Mouse (Mus musculus): ENCODE results near the gene Atp5g2.

Gene Atp5g2

DNA sequence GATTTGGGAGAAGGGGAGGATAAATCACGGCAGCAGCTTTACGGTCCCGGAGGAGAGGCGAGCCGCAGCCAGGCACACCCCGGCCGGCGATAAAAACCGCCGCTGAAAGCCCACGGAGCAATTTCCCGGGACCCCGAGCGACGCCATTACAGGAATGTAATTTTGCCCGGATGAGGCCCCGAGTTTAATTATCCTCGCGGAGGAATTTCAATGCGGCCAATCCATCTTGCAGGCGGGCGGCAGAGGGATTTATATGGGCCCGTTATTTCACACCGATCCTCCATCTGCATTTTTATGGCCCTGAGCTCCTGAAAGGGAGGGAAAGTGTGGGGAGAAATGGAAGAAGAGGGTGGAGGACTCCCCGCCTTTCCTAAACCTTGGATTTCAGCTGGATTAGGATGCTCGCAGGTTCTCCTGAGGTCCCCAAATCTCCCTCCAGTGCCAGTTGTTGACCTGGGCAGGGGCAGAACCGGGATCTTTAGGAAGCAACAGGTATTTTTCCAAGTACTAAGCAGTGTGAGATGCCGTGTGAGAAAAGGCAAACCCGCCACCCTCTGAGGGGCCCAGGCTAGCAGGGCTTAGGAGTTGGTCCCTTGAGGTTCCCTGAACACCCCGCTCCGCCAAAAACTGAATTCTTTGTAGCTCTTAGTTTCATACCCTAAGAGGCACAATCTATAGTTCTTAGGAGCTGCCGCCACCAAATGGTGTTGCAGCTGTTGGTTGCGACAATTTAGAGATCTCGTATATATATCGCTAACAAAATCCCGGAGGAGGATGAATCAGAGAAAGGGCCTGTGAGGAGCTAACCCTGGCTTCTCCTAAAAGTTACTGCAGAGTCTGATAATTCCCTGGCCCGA, at the start of gene Atp5g2:
Atp5g2 (minus strand) TSS at position 138 of the 857 bp plus-strand sequence.
- peak; percentile 78 for DNase-seq (ENCODE audit: extremely low spot score)

DNA sequence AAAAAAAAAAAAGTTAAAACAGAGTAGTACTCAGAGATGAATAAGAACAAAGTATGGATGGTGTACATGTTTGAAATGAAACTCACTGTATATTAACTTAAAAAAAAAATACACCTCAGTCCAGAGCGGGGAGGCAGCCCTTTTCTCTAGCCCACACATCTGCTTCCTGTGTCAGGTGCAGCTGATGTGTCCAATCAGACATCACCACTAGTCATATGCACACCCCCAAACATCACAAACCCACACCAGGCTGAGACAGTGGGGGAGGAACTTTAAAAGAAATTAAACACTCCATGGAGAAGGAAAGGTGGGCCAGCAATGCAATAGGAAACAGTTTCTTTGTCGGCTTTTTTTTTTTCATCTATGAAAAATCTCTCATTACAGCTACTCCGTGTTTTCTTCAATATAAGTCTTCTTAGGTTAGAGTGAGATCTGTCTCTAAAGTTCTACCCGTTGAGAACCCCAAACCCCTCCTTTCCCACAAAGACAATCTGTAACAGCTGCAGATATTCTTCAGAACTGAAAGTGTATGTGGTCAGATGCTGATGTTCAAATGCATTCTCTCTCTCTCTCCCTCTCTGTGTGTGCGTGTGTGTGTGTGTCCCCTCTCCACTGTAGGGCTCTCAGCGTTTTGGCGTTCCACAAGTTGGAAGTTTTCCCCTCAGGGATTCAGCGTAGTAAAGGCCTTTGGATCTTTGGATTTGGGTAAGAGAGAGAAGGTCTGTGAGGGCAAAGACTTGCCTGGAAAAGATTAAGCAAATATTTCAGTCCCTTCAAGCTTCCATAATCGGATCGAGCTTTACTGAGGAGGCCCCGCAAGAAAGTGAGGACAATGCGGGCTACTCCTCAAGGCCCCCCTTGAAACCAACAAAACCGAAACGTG, 49.1 kb upstream of the Atp5g2 start:
- no peak for DNase-seq (ENCODE audit: extremely low spot score)

DNA sequence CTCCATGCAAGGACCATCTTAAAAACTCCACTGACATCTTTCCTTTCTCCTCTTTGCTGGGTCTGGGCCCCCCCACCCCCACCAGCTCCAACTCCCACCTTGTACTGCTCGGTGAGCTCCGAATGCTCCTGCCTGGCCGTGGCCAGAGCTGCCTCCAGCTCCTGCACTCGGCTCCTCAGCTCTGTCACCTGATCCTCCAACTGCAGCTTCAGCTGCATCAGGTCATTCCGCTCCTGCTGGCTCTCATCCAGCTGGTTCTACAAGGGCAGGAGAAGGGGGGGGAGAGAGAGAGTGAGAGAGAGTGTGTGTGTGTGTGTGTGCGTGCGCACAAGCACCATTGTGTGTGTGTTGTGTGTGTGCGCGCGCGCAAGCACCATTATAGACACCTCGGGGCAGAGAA, 44.0 kb upstream of the Atp5g2 start:
- no peak for DNase-seq (ENCODE audit: extremely low spot score)

DNA sequence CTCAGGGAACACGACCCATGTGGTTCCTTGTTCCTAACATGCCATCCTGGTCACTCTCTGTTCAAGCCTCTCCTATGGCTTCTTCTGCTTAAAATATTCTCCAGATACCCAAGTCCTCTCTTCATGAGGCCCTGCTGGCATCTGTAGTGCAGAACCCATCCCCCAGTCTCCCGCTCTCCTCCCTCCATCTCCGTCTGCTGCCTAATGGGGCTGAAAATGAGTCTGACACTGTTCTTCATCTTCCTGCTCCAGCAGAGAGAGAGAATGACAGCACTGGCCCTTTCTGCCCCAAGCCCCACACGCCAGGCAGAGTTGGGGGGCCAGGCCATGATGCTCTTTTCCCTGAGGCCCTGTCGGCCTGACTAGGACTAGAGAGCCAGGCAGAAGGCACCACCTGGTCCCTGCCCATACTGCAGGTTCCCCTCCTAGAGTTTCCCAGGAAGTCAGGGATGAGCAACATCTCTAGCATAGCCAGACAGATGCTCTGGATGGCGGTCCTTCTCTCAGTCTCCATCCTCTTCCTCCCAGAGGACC, 35.7 kb upstream of the Atp5g2 start:
- no peak for DNase-seq (ENCODE audit: extremely low spot score)

DNA sequence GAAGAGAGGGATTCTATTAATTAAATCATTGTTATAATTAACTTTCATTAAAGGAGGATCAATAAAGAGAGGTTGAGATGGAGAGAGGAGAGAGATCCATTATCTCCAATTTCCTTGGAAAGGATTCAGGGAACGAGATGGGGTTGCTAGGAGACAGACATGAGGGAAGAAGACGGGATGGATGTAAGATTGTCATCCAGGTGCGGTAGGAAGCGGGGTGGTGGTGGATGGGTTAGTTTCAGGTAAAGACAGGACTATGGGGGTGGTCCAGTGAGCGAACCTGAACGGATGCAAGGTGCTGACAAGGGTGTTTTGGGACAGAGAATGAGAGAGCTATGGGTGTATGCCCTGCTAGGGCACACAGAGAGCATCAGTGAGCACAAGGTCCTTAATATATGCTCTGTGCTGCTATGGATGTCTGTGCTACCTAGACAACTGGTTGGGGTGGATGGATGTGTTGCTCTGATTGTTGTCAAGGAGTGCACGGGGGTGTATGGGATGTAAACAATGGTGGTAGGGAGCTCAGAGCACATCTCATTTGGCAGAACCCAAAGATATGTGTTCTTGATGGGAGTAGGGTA, 33.9 kb upstream of the Atp5g2 start:
- no peak for DNase-seq (ENCODE audit: extremely low spot score)

DNA sequence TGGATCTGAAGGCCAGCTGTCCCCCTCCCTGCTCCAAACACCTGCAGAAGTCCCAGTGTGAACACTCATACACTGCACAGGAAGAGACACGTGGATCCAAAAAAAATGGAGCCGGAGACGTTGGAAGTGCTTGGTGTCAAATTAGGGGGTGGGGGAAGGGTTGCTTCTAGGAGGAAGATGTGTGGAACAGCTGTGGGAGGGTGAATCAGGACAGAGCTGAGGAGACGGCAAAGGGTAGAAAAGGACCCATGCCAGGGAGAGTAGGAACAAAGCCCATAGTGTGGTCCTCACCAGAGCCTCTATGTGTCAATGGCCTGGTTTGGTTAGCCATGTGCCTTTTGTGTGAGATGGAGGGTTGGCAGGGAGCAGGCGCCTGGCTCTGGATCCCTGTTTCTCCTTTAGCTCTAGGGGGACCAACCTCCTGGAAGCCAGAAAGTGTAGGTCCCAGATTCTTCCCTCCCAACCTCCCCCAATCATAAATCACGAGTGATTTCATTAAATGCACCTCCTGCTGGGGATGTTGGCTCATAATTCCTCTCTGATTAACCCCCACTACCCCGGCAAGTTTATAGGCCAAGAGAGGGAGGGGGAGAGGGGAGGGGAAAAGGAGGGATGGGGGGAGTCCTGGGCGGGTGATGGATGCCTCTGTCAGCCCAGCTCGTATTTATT, 33.2 kb upstream of the Atp5g2 start:
- DNase-seq (ENCODE audit: extremely low spot score), result no peak

DNA sequence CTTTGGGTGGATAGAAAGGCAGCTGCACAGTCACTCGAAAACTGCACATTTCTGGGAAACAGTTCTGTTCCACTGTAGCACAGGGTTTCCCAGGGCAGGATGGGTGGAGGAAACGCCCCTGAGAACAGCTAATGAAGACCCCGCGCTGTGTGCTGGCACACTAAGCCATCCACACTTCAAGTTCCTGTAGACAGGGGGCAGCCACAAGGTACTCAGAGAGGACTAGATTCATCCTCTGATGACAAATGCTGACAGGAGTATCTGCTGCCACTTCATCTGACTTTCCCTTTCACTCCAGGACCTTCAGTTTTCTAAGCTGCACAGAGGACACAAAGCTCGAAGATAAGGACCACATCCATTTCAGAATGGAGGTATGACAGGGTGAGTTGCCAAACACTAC, 32.7 kb upstream of the Atp5g2 start:
- no peak for DNase-seq (ENCODE audit: extremely low spot score)

DNA sequence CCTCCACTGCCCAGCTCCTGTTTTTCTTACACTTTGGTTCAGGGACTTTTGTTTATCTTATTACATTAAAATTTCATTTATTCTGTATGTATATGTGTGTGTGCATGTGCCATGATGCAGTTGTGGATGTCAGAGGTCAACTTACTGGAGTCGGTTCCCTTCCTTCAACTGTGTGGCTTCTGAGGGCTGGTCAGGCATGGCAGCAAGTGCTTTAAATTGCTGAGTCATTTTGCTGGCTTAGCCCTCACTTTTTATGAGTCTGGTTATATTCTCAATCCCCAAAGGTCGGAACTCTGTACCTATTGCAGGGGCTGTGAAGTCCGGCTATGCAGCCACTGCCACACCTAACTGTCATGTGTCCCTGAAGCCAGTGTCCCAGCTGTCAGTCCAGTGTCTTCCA, 30.8 kb upstream of the Atp5g2 start:
- no peak for DNase-seq (ENCODE audit: extremely low spot score)

DNA sequence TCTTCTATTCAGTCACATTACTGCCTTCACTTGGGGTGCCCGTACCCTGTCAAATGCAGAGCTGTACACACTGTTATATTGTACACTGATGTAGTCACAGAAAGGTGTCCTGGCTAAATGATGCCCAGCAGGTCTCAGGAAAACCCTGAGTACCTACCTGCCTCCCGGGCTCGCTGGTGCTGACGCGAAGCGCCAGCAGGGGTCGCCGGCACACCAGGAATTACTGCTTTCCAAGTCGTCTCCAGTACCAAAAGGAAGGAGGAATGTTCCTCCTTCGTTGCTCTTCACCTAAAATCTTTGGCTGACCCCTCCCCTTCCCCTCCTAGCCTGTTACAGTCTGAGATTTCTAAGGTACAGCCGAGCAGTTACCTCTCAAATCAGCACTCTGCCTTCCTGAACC, 26.0 kb upstream of the Atp5g2 start:
- peak; percentile 79 for DNase-seq (ENCODE audit: extremely low spot score)

DNA sequence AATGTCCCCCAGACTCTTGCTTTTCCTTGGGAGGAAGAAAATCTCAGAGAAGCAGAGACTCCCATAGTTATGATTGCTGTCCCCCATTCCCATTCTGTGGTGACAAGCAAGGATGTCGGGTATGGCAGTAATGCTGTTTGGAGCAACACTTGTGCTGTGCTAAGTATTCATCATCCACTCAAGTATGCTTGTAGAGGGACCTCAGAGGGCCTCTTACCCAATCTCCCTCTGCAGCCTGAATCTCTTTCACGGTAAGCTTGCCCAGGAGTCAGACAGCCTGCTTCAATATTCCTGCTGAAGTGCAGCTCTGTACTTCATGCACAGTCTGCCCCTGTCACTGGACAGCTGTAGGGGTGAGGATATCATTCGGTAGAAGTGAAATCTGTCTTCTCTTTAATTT, 24.7 kb upstream of the Atp5g2 start:
- DNase-seq (ENCODE audit: extremely low spot score), result no peak

DNA sequence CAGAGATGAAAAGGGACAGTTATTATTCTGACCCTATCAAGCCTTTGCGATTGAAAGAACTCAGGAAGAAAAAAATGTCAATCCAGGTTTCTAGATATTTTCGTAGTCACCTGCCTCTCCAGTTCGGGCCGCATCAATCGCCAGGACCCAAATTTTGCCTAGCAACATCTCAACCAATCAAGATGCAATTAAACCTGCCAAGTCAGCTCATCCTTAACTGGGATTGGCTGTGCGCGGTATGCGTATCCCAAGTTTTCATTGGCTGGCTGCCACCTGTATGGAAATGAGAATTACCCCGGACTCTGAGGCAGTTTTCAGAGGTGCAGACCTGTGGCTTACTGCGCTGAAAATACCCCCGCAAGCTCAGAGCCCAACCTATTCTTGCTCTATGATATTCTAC, 21.4 kb upstream of the Atp5g2 start:
- DNase-seq (ENCODE audit: extremely low spot score), result peak; percentile 59

DNA sequence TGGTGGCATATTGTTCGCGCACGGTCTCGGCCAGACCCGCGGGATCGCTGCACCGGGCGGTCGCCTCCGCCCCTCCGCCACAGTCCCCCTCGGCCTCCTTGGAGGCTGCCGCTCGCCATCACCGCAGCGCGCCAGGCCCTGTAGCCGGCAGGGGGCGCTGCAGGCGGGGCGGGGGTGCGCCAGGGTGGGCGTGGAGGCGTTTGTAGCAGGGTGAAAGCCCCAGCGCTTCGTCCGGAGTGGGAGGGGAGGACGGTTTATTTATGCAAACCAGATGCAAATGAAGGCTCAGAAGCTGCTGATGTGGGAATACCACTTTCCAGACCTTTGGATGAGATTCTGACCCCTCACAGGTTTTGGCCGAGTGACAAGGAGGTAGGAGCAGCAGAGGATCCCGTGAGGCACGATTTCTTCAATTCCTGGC, 20.8 kb upstream of the Atp5g2 start:
- DNase-seq (ENCODE audit: extremely low spot score), result peak; percentile 89

DNA sequence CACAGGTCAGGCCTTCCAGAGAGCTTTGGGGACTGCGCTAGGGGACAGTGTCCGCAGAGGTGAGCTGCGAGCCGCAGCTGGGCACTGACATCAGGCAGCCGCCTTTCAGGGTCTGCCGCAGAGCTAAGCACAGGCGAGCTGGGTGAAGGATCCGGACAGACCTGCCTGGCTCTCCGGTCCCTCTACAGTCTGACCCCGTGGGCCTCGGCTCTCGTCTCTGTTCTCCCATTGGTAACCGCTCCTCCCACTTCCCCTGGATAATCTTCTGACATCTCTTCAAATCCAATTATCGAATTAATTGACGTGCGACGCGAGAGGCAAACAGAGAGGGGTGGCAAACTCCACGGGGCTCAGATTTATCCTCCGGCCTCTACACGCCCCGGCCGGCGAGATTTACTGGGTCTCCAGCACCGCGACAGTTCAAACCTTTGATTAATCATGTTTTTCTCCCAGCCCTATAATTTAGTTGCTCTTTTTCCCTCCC, 20.2 kb upstream of the Atp5g2 start:
- peak; percentile 47 for DNase-seq (ENCODE audit: extremely low spot score)

DNA sequence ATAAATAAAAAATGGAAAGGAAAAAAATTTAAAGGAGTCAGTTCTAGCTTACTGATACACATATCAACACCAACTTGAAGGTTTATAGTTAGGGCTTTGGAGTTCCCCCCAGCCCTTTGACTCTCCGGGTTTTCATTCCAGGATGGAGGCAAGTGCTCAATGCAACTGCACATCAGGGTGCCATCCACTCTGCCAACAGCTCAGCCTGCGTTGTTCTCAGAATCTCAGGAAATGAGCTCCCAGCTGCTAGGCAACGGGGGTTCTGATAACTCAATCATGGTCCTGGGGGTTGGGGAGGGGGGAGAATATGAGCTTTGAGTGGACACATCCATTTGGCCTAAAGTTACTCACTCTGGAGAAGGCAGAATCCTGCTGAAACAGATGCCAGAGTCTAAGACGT, 13.6 kb upstream of the Atp5g2 start:
- DNase-seq (ENCODE audit: extremely low spot score), result no peak

DNA sequence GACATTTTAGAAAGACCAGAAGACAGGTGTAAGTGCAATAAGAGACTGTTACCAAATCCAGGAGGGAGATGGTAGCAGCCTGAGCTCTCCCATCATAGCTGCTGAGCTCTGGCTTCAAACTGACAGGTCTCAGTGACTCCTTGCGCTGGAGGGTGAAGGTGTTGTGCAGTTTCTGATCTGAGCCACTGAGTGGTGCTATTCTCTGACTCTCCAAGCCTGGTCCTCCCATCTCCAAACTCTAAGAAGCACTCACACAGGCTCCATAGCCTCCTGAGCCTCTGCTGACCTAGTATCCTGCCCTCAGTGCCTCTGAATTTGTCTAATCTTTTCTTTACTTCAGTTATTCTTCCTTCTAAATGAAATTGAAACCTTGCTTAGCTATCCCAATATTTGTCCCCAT, 11.5 kb upstream of the Atp5g2 start:
- no peak for DNase-seq (ENCODE audit: extremely low spot score)

DNA sequence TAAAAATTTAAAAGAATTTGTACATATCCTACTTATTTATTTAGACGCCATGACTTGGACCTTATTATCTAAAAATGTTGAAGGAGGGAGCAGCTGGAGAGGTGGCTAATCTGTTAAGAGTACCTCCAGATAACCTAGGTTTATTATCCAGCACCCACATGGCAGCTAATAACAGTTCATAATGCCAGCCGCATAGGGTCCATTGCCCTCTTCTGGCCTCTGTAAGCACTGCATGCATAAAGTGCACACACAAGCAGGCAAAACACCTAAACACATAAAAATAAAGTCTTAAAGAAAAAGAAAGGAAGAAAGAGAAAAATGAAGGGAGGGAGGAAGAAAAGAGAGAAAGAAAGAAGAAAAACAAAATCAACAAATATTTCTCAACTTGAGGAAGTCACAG, 4.2 kb upstream of the Atp5g2 start:
- no peak for DNase-seq (ENCODE audit: extremely low spot score)

DNA sequence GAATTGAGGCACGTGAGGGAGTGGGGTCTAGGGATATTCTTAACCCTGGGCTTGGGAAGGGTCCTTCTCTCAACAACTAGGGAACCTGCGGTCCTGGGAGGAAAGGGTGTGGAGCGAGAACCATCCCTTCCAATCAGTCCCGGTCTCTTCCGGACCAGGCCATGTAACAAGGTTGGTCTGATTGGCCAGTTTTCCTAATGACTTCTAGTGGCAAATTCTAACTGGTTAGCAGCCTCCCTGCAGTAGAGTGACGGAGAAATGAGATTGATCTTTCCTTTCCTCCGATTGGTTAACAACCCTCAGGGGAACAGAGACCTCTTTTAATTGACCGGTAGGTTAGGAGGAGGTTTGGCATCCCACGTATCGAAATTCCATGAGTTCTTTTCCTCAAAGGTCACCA, 1.4 kb upstream of the Atp5g2 start:
- peak; percentile 81 for DNase-seq (ENCODE audit: extremely low spot score)

DNA sequence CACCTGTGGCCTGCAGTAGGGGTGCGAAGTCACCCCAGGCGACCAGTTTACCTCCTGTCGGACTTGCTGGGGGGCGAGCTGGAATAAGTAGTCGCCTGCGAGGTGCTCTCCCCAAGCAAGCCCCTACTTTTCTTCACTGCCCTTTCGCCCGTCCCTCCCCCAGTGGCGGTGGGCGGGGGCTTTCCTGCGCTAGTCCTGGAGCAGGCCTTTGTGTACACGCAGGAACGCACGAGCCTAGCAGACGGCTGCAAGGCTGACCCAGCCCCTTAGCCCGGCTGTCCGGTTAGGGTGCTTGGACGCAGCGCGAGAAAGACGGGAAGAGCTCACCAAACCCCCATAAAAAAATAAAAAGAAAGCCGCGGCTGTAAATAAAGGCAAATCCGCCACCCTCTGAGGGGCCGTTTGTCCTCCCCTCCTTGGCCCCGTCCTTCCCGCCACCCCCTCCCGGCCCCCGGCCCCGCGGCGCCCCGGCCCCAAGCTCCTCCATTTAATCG, 384 bp downstream of the Atp5g2 start:
- peak; percentile 93 for DNase-seq (ENCODE audit: extremely low spot score)

DNA sequence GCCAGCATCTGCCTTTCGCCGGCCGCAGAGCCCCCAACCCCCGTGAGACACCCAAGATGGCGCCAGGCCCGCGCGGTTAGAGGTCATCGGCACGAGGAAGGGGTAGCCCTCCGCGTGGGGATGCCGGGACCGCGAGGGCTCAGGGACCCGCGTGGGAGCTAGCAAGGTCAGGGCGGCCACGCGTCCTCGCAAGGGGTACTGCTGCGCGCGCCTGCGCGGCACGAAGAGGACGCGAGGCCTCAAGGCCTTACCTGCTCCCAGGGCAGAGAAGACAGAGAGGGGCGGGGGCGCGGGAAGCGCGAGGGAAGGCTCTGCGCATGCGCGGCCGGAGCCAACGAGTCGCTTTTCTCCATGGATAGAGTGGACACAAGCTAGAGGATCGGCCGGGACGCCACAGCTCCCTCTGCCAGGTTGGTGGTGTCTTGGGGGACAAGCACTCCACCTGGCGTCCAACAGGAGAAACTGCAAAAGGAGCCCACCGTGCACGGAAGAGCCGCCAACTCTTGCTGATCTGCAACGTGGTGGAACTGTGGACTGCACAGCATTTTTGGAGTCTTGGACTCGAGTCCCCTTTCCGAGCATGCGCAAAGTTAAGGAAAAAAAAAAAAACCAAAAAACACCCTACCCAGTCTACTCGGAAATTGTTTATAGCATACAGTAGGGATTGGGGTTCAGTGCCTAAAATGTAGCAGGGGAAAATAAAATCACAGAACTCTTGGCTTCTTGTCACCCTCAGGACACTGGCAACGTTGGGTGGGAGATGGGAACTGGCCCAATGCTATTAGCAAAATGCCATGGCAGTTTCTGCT, 1.2 kb downstream of the Atp5g2 start:
- peak; percentile 100 for DNase-seq (ENCODE audit: extremely low spot score)

DNA sequence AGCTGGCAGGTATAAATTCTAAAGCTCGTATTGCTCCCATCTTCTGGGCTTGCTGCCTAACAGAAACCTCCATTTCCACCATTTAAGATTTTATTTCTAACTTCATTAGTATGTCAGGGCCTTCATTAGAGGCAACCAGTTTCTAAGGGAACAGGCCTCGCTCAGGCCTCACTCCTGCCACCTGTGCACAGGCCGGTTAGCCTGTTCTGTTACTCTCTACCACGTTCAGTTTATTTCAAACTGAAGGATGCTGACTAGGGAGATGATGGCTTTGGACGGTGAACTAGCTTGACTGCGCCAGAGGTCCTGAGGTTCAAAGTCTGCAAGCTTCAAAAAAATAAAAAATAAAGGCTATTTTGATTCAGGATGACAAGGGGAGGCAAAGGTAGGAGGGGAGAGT, 1.9 kb downstream of the Atp5g2 start:
- DNase-seq (ENCODE audit: extremely low spot score), result peak; percentile 47
